Mouse (Mus musculus): ENCODE data around the gene Mlc1.

GRCm38 (mm10) chr15:88972300-88972699, 6.5 kb downstream of the Mlc1 start:
- TF ChIP-seq CTCF (IDR thresholded peaks at IDR 0.05; ENCODE audit: low read depth, low read length) = no peak
- no peak for TF ChIP-seq POLR2A (IDR thresholded peaks at IDR 0.05; ENCODE audit: extremely low read depth, insufficient read depth, low read length)

Measured in liver, adult 2 months (tissue).